Mouse (Mus musculus) midbrain, embryonic 10.5 days (tissue): Measurements from ENCODE around the gene Vamp4. TPM values are rescaled to one million over a fixed set of nuclear protein-coding genes. Genes with fewer than 3 reads are reported as not detected.
"Not testable (repeated sequence)": the region's sequence is repeated elsewhere in the genome, so short reads cannot be mapped to it uniquely, and the experiment has no call there.

Experiments
- DNase-seq: peaks from one replicate; pipeline ENCODE4 v3.0.0-alpha.2; 2017; ENCODE audit warnings: low spot score
- H3K27ac ChIP-seq: fragments of 300-500 bp; sonication (generic); replicated peaks from 2 replicates; pipeline ENCODE4 v1.5.1; 2016; ENCODE audit warnings: mild to moderate bottlenecking
- H3K27me3 ChIP-seq: fragments of 300-500 bp; sonication (generic); 2 replicates; pipeline ENCODE4 v1.6.1; 2016; ENCODE audit warnings: low read depth, mild to moderate bottlenecking; ENCODE audit not compliant: poor library complexity, severe bottlenecking
- H3K36me3 ChIP-seq: fragments of 300-500 bp; sonication (generic); 2 replicates; pipeline ENCODE4 v1.6.1; 2016; ENCODE audit warnings: mild to moderate bottlenecking, moderate library complexity
- H3K4me1 ChIP-seq: fragments of 300-500 bp; sonication (generic); 2 replicates; pipeline ENCODE4 v1.6.1; 2016
- H3K4me3 ChIP-seq: fragments of 300-500 bp; sonication (generic); 2 replicates; pipeline ENCODE4 v1.5.1; 2016; ENCODE audit warnings: mild to moderate bottlenecking, moderate library complexity
- H3K9me3 ChIP-seq: fragments of 300-500 bp; sonication (generic); replicated peaks from 2 replicates; pipeline ENCODE4 v1.6.1; 2016; ENCODE audit warnings: mild to moderate bottlenecking
- WGBS: fragments of 180-500 bp; shearing (Covaris S2); methylation state at CpG from one replicate; pipeline ENCODE4 v1.1.7; 2016; 5-methylcytosine and 5-hydroxymethylcytosine counted together
- polyA plus RNA-seq: library from polyadenylated mRNA; unstranded; fragments of >200 nt; fragmentation: Nextera tagmentation; extraction: Ambion mirVana; gene quantifications from 2 replicates; pipeline ENCODE4 v1.2.1, GENCODE M21; 2016

Gene Vamp4
- polyA plus RNA-seq, 1 experiment from 2014 or later = 53.0 TPM

- H3K27me3 ChIP-seq = no peaks in the 10 kb centered on the region
- no peak overlapping the region for H3K27ac ChIP-seq
- H3K9me3 ChIP-seq = no peaks in the 10 kb centered on the region
- H3K4me1 ChIP-seq = no peaks in the 10 kb centered on the region
- WGBS = 92% methylated on average over 5 of the region's 5 CpGs
- peaks cover 41% of the 10 kb centered on the region for H3K36me3 ChIP-seq
- no peak for DNase-seq
- no peak overlapping the region for H3K4me3 ChIP-seq
Observed at GRCm38 (mm10) chr1:162599617-162600016, 29.3 kb downstream of the Vamp4 start.

- H3K9me3 ChIP-seq = no peaks in the 10 kb centered on the region
- H3K4me3 ChIP-seq = no peak overlapping the region
- peaks cover 39% of the 10 kb centered on the region for H3K36me3 ChIP-seq
- no peaks in the 10 kb centered on the region for H3K4me1 ChIP-seq
- DNase-seq = no peak
- no peaks in the 10 kb centered on the region for H3K27me3 ChIP-seq
- WGBS = 89% methylated on average over 4 of the region's 4 CpGs
- no peak overlapping the region for H3K27ac ChIP-seq
Observed at GRCm38 (mm10) chr1:162601288-162601687, 31.0 kb downstream of the Vamp4 start.

- 13% methylated on average over 1 of the region's 1 CpGs for WGBS
- Histone ChIP-seq H3K27me3 (no peaks in the 10 kb centered on the region), H3K9me3 (no peaks in the 10 kb centered on the region), H3K27ac (no peak overlapping the region), H3K4me3 (no peak overlapping the region), H3K36me3 (peaks cover 6% of the 10 kb centered on the region; the same call in 1 of the 2 replicates), H3K4me1 (peaks cover 25% of the 10 kb centered on the region)
- DNase-seq = no peak
Observed at GRCm38 (mm10) chr1:162608127-162608526, 37.8 kb downstream of the Vamp4 start.

DNA sequence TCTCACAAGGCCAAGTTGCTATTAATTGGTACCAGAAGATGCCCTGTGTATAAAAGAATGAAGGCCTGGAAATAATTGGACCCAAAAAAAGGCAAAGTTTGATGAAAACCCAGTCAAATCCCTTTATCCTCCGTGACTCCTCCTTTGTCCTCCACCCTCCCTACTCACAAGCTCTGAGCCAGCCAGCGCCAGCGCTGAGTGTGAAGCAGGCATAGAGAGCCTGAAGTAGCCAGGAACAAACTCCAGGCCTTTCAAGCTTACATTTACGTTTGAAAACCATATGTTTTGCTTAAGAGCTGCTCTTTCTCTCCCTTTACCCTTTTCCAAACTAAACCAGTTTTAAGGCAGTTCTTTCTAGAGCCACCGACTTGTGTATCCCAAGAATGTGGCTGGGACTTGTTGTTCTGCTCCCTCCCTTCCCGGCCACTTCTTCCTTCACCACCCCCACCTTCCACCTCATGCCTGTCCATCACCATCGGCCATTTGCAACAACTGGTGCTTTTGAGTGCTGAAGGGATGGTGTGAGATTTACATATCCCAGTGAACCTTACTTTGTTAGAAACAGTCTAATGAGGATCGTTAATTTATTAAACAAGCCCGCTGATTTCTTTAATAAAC, 39.4 kb downstream of the Vamp4 start:
- 0 out of 2 replicates have a peak, but pooled peaks cover 1% of the 10 kb centered on the region for H3K36me3 ChIP-seq
- H3K4me3 ChIP-seq = no peak overlapping the region
- WGBS = 41% methylated on average over 9 of the region's 9 CpGs
- peak; percentile 27 for DNase-seq
- H3K9me3 ChIP-seq = no peaks in the 10 kb centered on the region
- peaks cover 25% of the 10 kb centered on the region for H3K4me1 ChIP-seq
- no peaks in the 10 kb centered on the region for H3K27me3 ChIP-seq
- H3K27ac ChIP-seq = peak overlapping the region; percentile 74

DNA sequence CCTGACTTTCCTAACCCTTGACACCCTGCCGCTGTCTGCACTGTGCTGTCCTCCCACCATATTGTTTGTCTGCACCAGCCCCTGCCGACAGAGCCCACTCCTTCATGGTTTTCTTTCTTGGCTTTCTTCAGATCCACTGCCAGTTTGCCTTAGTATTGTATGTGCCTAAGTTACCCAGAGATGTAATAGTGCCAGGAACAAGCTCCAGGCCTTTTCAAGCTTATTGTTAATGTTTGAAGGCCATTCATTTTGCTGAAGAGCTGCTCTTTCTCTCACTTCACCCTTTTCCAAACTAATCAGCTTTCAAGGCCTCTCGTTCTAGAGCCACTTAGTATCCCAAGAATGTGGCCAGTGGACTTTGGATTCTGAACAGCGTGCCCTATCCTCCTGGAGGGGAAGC, 40.9 kb downstream of the Vamp4 start:
- no peak overlapping the region for H3K27ac ChIP-seq

GRCm38 (mm10) chr1:162615511-162615910, 45.2 kb downstream of the Vamp4 start:
- H3K27me3 ChIP-seq = no peaks in the 10 kb centered on the region
- H3K27ac ChIP-seq = no peak overlapping the region
- no peaks in the 10 kb centered on the region for H3K9me3 ChIP-seq
- no peaks in the 10 kb centered on the region for H3K36me3 ChIP-seq
- 84% methylated on average over 1 of the region's 1 CpGs for WGBS
- DNase-seq = no peak
- no peaks in the 10 kb centered on the region for H3K4me1 ChIP-seq
- H3K4me3 ChIP-seq = no peak overlapping the region

More for the DNA sequence above, 40.9 kb downstream of the Vamp4 start:
- H3K4me3 ChIP-seq = no peak overlapping the region
- no peak for DNase-seq
- peaks cover 25% of the 10 kb centered on the region for H3K4me1 ChIP-seq
- no peaks in the 10 kb centered on the region for H3K36me3 ChIP-seq
- 68% methylated on average over 4 of the region's 4 CpGs for WGBS
- H3K27me3 ChIP-seq = no peaks in the 10 kb centered on the region
- no peaks in the 10 kb centered on the region for H3K9me3 ChIP-seq

DNA sequence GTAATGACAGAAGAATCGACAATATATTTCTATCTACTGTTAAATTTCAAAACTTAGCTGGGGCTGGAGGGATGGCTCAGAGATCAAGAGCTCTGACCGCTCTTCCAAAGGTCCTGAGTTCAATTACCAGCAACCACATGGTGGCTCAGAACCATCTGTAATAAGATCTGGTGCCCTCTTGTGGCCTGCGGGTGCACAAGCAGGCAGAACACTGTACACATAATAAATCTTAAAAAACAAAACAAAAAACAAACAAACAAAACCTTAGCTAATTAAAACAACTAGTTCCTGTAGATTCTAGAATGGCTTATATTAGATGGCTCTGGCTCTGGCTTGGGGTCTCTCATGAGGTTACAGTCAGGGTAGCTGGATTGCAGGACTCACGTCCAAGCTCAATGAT, 50.2 kb downstream of the Vamp4 start:
- 68% methylated on average over 4 of the region's 4 CpGs for WGBS
- DNase-seq = no peak

DNA sequence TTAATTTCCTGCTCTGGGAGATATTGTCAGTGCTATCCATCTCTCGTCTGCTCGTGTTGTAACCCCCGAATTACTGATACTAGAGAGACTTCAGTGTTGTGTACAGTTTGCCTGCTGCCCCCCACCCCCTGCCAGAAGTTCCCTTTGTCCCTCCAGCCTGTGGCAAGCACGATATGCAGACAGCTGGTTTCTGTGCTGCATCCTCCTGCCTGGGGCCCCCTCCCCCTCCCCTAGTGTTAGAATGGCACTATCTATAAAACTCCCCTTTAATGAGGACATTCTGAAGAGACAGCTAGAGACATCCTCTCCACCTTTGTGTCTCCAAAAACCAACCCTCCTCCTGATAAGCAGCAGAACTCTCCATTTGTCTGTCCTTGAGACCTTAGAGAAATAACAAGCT, 53.6 kb downstream of the Vamp4 start:
- peaks cover 3% of the 10 kb centered on the region; the same call in 1 of the 2 replicates for H3K4me1 ChIP-seq
- no peaks in the 10 kb centered on the region for H3K36me3 ChIP-seq
- H3K27me3 ChIP-seq = no peaks in the 10 kb centered on the region
- no peaks in the 10 kb centered on the region for H3K9me3 ChIP-seq
- no peak for DNase-seq
- 54% methylated on average over 4 of the region's 4 CpGs for WGBS
- H3K27ac ChIP-seq = no peak overlapping the region
- H3K4me3 ChIP-seq = no peak overlapping the region

More for the DNA sequence above, 50.2 kb downstream of the Vamp4 start:
- H3K27ac ChIP-seq = no peak overlapping the region
- peaks cover 3% of the 10 kb centered on the region; the same call in 1 of the 2 replicates for H3K4me1 ChIP-seq
- no peak overlapping the region for H3K4me3 ChIP-seq
- H3K9me3 ChIP-seq = no peaks in the 10 kb centered on the region
- H3K36me3 ChIP-seq = no peaks in the 10 kb centered on the region
- no peaks in the 10 kb centered on the region for H3K27me3 ChIP-seq

- H3K4me3 ChIP-seq = no peak overlapping the region
- peaks cover 3% of the 10 kb centered on the region; the same call in 1 of the 2 replicates for H3K4me1 ChIP-seq
- H3K36me3 ChIP-seq = no peaks in the 10 kb centered on the region
- no peak overlapping the region for H3K27ac ChIP-seq
- DNase-seq = no peak
- H3K27me3 ChIP-seq = no peaks in the 10 kb centered on the region
- H3K9me3 ChIP-seq = no peaks in the 10 kb centered on the region
- 79% methylated on average over 7 of the region's 7 CpGs for WGBS
Observed at GRCm38 (mm10) chr1:162625229-162625628, 54.9 kb downstream of the Vamp4 start.

GRCm38 (mm10) chr1:162627821-162628220, 57.5 kb downstream of the Vamp4 start:
- H3K27me3 ChIP-seq, H3K27ac ChIP-seq, H3K36me3 ChIP-seq, DNase-seq, H3K4me3 ChIP-seq, H3K9me3 ChIP-seq, H3K4me1 ChIP-seq: not testable (repeated sequence)
- 84% methylated on average over 4 of the region's 4 CpGs for WGBS

GRCm38 (mm10) chr1:162628326-162628725, 58.0 kb downstream of the Vamp4 start:
- WGBS = 97% methylated on average over 15 of the region's 15 CpGs
- H3K9me3 ChIP-seq, H3K4me1 ChIP-seq, H3K36me3 ChIP-seq, H3K27ac ChIP-seq, DNase-seq, H3K27me3 ChIP-seq, H3K4me3 ChIP-seq: not testable (repeated sequence)

- not testable (repeated sequence) for H3K27me3 ChIP-seq
- WGBS = 81% methylated on average over 1 of the region's 1 CpGs
Observed at GRCm38 (mm10) chr1:162635291-162635931, 65.1 kb downstream of the Vamp4 start.

GRCm38 (mm10) chr1:162636516-162636915, 66.2 kb downstream of the Vamp4 start:
- no peak for DNase-seq
- 74% methylated on average over 3 of the region's 3 CpGs for WGBS
- Histone ChIP-seq H3K27ac (no peak overlapping the region), H3K9me3 (0 out of 2 replicates have a peak, but pooled peaks cover 3% of the 10 kb centered on the region), H3K4me1 (no peaks in the 10 kb centered on the region), H3K27me3 (no peaks in the 10 kb centered on the region), H3K4me3 (no peak overlapping the region), H3K36me3 (no peaks in the 10 kb centered on the region)

More at GRCm38 (mm10) chr1:162635291-162635931, 65.1 kb downstream of the Vamp4 start:
- H3K4me1 ChIP-seq, H3K36me3 ChIP-seq, H3K9me3 ChIP-seq, H3K27ac ChIP-seq, DNase-seq, H3K4me3 ChIP-seq: not testable (repeated sequence)
